Mouse (Mus musculus): ENCODE measurements around the gene Cnot6.

Gene Cnot6

DNA sequence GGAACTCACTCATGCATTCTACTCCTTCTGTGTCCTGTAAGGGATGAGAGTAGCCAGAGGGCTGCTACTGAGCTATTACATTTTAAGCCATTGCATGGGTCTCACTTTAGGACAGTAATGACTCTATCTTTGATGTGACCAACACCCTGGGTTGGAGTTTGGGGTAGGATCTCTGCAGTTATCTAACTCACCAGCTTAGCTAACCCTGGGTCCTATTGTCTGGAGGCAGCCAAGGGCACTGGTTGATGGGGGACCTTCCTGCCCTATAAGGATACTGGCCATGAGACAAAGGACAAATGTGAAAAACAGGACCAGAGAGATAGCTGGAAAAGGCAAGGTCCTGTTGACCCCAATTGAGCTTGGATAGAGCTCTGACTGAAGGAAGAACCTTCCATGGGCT lies 57.0 kb downstream of the Cnot6 start:
- in situ Hi-C loops (cut with MboI, MseI): loop anchor here (5.0 to 25.0 kb wide), 2 partner anchors 217 to 1057 kb away; no protein-coding TSS in a partner anchor

DNA sequence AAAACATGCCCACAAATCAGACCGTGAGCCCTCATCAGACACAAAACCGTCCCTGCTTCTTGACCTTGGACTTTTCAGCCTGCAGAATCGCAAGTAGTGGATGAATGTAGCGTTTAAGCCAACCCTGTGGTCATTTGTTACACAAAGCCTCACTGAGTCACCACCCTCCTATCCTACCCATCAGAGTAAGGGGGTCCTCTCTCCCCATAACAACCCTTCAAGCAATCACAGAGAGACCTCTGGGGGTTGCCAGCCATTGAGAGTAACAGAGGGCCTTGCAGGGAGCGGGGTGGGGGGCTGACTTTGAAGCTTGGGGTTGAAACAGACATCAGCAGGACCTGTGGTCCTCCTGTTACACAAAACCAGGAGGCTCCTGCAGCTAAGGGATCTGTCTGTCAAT lies 57.9 kb downstream of the Cnot6 start:
- in situ Hi-C loops (cut with MboI, MseI): loop anchor here (5.0 to 25.0 kb wide), 2 partner anchors 218 to 1058 kb away; no protein-coding TSS in a partner anchor

GRCm38 (mm10) chr11:49653079-49653408 lies 59.5 kb downstream of the Cnot6 start:
- in situ Hi-C loops (cut with MboI, MseI): loop anchor here (25.0 kb wide), 1 partner anchor 1059 kb away; no protein-coding TSS in a partner anchor

DNA sequence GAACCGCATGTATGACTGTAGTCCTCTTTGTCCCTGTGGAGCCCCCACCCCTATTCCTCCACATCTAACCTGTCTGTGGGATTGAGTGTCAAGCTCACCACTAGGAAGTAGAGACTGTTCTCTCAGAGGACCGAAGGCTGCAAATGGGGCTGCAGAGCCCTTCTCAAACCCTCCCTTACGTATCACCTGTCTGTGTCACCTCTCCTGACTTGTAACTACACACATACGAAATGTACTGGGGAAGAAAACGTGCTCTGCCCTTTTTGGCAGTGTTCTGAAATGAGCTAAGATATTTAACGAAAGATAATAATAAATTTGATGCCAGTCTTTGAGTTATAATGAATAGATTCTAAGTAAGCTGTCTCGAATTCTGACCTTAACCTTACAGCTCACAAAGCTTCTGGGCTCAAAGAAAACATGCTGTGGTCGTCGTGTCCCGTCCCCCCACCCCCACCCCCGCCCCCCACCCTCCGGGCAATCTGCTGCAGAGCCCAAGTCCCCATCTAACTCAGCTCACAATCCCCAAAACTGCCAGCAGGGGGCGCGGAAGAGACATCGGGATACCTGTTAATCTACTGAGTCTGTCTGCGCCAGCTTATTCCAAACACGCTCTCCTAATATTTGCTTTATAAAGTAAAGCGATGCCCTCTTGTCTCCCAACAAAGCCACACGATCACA lies 60.0 kb downstream of the Cnot6 start:
- in situ Hi-C loops (cut with MboI, MseI): loop anchor here (25.0 kb wide), 1 partner anchor 1060 kb away; no protein-coding TSS in a partner anchor

DNA sequence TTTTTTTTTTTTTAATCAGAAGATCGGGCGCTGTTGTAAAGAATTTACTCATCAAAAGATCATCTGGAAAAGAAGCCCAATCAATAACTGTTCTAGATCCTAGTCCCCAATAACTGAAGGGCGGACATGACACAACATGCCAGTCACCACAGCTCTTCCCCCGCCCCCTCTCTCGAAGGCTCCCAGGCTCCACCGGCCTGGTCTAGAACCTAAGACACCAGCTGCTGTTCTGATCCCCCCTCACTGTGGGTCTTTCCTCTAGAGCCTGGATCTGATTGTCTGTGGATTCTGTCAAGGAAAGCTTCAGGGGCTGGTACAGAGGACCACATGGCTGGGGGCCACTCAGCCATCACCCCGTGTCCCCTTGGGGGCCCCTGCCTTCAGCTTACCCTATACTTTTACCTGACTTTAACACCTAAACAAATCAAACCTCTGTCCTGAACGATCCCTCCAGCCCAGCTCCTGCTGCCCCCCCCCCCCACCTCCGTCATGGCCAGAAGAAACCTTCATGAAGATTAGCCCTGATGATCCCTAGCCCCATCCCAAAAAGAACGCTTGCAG lies 60.7 kb downstream of the Cnot6 start:
- in situ Hi-C loops (cut with MboI, MseI): loop anchor here (25.0 kb wide), 1 partner anchor 1060 kb away; no protein-coding TSS in a partner anchor

DNA sequence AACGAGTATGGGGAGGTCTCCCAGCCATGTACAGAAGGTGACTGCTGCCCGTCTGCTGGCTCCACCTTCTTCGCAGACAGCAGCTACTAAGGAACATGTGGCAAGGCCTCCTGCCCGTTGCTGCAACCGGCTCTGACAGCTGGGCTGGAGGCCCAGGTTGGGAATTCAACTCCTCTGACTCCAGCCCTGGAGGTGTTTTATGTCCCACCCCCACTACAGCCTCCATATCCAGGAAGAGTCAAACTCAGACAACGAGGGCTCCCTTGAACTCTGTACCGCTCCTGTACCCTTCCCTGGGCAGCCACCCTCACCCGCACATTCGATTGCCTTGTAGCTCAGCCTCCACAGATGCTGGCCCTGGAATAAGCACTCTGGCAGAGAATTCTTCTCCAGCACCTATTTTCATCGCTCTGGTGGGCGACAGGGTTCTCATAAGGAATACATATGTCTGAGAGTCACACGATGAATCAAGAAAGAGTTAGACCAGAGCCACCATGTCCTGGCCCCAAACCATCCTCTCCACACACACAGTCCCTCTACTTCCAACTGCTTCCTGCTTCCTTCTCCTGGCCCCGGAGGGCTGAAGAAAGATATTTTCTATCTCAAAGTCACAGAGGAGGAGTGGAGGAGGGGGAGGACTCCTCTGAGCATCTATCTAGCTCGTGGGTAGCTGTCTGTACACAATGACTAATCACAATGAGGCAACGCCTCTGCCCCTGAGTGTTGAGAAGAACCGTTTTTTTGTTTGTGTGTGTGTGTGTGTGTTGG lies 61.3 kb downstream of the Cnot6 start:
- in situ Hi-C loops (cut with MboI, MseI): loop anchor here (25.0 kb wide), 1 partner anchor 1061 kb away; no protein-coding TSS in a partner anchor

DNA sequence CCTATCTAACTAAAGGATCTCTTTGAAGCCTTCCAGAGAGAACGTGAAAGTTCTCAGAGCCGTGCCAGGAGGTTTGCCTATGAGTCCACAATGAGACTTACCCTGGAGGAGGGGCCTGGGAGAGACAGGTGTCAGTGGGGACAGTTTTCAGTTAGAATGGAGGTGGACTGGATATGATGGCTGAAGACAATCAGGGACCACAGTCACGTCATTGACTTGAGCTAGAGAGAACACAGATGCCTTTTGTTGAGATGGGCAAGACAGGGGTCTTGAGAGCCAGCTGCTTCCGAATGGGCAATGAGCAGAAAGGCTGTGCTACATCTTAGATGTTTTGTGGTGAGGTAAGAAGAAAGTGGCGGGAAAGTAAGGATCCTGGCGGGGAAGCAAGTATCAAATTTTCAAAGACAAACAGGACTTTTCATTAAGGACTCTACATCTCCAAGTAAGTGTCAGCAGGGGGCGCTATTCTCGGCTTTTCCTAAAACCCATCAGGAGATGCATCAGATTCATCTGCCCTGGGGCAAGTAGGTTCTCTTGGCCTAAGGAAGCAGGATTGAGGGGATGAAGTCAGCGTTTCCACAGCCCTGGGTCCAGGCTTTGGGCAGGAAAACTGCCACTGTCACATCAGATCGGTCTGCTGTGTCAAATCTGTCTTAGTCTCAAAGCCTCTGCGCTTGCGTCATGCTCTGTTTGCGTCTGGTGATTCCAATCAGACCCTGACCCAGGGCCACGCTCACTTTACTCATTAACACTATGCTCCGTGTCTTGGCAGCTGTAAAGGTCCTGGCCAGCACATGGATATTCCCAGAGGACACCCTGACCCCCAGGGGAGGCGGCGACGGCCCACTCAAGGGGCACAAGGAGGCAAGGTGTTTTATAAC lies 62.2 kb downstream of the Cnot6 start:
- in situ Hi-C loops (cut with MboI, MseI): loop anchor here (25.0 kb wide), 1 partner anchor 1062 kb away; no protein-coding TSS in a partner anchor

DNA sequence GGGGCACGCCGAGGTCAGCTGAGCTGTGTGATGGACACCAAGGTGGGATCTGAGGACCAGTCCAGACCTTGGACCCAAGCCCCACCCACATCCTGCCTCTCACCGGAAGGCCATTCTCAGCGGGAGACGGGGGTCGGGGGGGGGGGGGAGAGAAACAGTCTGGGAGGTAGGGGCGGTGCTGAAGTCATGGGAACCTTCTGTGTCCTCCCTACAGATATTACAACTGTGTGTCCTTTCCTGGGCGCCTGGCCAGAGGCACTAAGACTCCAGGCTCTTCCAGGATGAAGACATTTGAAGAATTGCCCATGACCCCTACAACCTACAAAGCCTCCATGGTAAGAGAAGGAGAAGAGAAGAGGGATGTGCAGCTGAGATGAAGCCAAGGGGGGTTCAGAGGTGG lies 66.8 kb downstream of the Cnot6 start:
- in situ Hi-C loops (cut with MboI, MseI): no loop called here

- in situ Hi-C loops (cut with MboI, MseI): no loop called here
These were observed 76.1 kb downstream of the Cnot6 start for GRCm38 (mm10) chr11:49636449-49636848.

DNA sequence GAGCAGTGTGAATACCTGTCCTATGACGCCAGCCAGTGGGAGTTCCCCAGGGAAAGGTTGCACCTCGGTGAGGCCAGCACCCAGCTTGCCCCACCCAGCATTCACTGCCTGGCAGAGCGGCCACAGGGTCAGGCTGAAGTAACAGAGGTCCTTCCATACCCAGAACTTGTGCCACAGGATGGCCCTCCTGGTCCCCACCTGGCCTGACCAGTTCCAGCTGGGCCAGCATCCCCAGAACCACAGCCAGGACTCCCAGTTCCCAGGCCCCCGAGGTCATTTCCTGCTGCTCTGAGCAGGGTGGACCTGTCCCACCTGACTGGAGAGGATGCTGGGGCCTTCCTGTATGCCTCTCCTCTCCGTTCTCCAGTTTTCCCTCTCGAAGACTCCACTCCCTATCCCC lies 76.9 kb downstream of the Cnot6 start:
- in situ Hi-C loops (cut with MboI, MseI): no loop called here

DNA sequence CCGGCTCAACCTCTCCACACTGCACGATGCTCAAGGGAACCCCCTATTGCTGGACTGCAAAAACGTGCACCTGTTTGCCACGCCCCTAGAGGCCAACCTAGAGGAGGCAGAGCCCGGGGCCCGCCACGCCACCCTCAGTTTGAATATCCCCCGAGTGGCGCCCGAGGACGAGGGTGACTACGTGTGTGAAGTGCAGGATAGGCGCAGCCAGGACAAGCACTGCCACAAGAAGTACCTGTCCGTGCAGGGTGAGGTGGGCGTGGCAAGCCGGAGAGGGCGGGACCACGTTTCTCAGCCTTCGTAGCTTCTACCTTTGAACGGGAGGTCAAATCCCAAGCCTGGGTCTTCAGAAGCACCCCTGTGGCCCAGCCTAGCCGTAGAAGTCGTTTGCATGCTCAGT lies 78.4 kb downstream of the Cnot6 start:
- in situ Hi-C loops (cut with MboI, MseI): no loop called here

- in situ Hi-C loops (cut with MboI, MseI): no loop called here
These were observed 80.3 kb downstream of the Cnot6 start for GRCm38 (mm10) chr11:49632256-49632655.

DNA sequence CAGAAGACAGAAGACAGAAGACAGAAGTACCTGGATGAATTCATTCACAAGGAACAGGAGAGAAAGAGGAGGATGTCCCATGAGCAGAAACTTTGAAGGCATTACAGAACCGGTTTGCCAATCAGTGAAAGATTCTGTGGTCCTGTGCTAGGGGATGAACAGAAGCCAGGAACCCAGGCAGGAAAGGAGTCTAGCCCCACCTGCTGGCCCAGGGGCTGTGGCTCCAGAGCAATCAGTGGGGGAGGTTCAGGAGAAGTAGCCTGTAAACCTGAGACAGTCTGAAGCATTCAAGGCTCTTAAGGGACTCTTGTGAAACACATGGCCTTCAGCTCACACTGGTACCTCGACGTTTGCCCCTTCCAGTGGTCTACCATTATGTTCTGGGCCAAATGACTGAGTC lies 81.4 kb downstream of the Cnot6 start:
- in situ Hi-C loops (cut with MboI, MseI): no loop called here

GRCm38 (mm10) chr11:49626748-49627147 lies 85.8 kb downstream of the Cnot6 start:
- in situ Hi-C loops (cut with MboI, MseI): no loop called here

- in situ Hi-C loops (cut with MboI, MseI): no loop called here
These were observed 86.7 kb downstream of the Cnot6 start for GRCm38 (mm10) chr11:49625863-49626262.

DNA sequence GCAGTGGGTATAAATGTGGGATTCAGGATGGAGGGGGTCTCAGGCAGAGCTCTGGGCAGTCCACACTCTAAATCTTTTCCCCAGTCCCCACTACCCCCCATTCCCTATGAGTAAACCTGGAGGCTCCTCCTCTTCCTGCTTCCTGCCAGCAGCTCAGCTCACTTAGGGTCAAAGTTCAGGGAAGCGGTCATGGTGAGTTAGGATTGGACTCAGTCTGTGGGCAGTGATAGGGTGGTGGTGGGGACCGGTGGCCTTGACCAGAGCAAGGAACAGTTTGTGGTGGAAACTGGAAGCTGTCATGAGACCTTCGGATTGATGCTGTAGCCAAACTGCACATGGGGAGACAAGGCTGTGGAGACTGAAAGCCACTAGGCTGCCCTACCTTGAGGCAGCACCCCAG lies 88.4 kb downstream of the Cnot6 start:
- in situ Hi-C loops (cut with MboI, MseI): loop anchor here (5.0 kb wide), 1 partner anchor 52 kb away; no protein-coding TSS in a partner anchor

GRCm38 (mm10) chr11:49621953-49622352 lies 90.6 kb downstream of the Cnot6 start:
- in situ Hi-C loops (cut with MboI, MseI): loop anchor here (5.0 kb wide), 1 partner anchor 50 kb away; no protein-coding TSS in a partner anchor
